Mouse (Mus musculus) intestine, postnatal 0 days (tissue): ENCODE results near the gene Mybpc1. TPM values are rescaled to one million over a fixed set of nuclear protein-coding genes. Genes with fewer than 3 reads are reported as not detected.
A peak's percentile ranks its signal among the peaks of the same experiment; 100 is the strongest.

Experiments used
- ATAC-seq: fragments of 200-750 bp; cut with Nextera tagmentation; 2 replicates; pipeline ENCODE4 v1.8.0; 2017; ENCODE audit warnings: mild to moderate bottlenecking, moderate TSS enrichment, moderate library complexity
- H3K27ac ChIP-seq: fragments of 300-500 bp; sonication (generic); 2 replicates; pipeline ENCODE4 v1.5.1; 2014; ENCODE audit warnings: mild to moderate bottlenecking, low read depth, low read length, moderate library complexity
- H3K27me3 ChIP-seq: fragments of 300-500 bp; sonication (generic); replicated peaks from 2 replicates; pipeline ENCODE4 v1.6.1; 2014; ENCODE audit warnings: low read length, mixed read lengths; ENCODE audit not compliant: control insufficient read depth, insufficient read depth
- H3K36me3 ChIP-seq: fragments of 300-500 bp; sonication (generic); 2 replicates; pipeline ENCODE4 v1.6.1; 2014; ENCODE audit warnings: mild to moderate bottlenecking, moderate library complexity; ENCODE audit not compliant: control insufficient read depth, insufficient read depth
- H3K4me1 ChIP-seq: fragments of 300-500 bp; sonication (generic); replicated peaks from 2 replicates; pipeline ENCODE4 v1.6.1; 2014; ENCODE audit warnings: antibody characterized with exemption, low read length, mixed read lengths; ENCODE audit not compliant: control insufficient read depth, insufficient read depth
- H3K4me2 ChIP-seq: fragments of 300-500 bp; sonication (generic); replicated peaks from 2 replicates; pipeline ENCODE4 v1.6.1; 2014; ENCODE audit warnings: low read depth, mild to moderate bottlenecking, moderate library complexity
- H3K4me3 ChIP-seq: fragments of 300-500 bp; sonication (generic); 2 replicates; pipeline ENCODE4 v1.5.1; 2014; ENCODE audit warnings: low read depth, low read length
- H3K9ac ChIP-seq: fragments of 300-500 bp; sonication (generic); 2 replicates; pipeline ENCODE4 v1.6.1; 2014; ENCODE audit warnings: mild to moderate bottlenecking, low read depth, low read length
- H3K9me3 ChIP-seq: fragments of 300-500 bp; sonication (generic); 2 replicates; pipeline ENCODE4 v1.6.1; 2016; ENCODE audit warnings: mixed run types; ENCODE audit not compliant: control insufficient read depth
- CTCF ChIP-seq: sonication (generic); IDR thresholded peaks from 2 replicates; pipeline ENCODE4 v1.5.1; 2016; ENCODE audit warnings: low read depth, mild to moderate bottlenecking, control low read depth, antibody characterized with exemption, moderate library complexity
- WGBS: fragments of 180-500 bp; shearing (Covaris S2); extraction: QIAGEN DNeasy Blood & Tissue Kit; methylation state at CpG from one replicate; pipeline ENCODE4 v1.1.7; 2014; 5-methylcytosine and 5-hydroxymethylcytosine counted together
- polyA plus RNA-seq: library from polyadenylated mRNA; unstranded; fragments of >200 nt; fragmentation: Nextera tagmentation; extraction: Ambion mirVana; gene quantifications from 2 replicates; pipeline ENCODE4 v1.2.1, GENCODE M21; 2015

Gene Mybpc1
- polyA plus RNA-seq, 1 experiment from 2014 or later: 2.2 TPM

DNA sequence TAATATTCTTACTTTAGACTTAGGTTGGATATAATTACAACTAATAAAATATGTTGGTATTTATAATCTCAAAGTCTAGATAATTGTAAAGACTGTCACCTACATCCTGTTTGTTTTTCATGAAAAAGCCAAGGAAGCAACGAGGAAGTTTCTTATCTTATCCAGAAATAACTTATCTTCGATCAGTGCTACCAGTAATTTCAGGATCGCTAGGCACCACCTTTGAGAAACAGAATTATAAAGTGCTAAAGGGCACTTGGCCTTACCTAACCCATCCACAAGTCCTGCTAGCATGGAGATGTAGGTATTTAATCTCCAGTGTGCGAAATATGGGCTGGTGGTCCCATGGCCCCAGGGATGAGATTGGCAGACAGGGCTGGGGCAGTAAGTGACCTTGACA is 102.0 kb downstream of the Mybpc1 start:
- peak overlapping the region; percentile 77 for H3K4me2 ChIP-seq
- no peak for ATAC-seq
- H3K9me3 ChIP-seq: no peaks in the 10 kb centered on the region
- H3K4me3 ChIP-seq: peak overlapping the region; percentile 91
- H3K36me3 ChIP-seq: no peaks in the 10 kb centered on the region
- no peaks in the 10 kb centered on the region for H3K27me3 ChIP-seq
- H3K9ac ChIP-seq: peak overlapping the region; percentile 96
- WGBS: 21% methylated on average over 4 of the region's 4 CpGs
- H3K4me1 ChIP-seq: peaks cover 14% of the 10 kb centered on the region
- TF ChIP-seq CTCF: no peak
- peak overlapping the region; percentile 95 for H3K27ac ChIP-seq

DNA sequence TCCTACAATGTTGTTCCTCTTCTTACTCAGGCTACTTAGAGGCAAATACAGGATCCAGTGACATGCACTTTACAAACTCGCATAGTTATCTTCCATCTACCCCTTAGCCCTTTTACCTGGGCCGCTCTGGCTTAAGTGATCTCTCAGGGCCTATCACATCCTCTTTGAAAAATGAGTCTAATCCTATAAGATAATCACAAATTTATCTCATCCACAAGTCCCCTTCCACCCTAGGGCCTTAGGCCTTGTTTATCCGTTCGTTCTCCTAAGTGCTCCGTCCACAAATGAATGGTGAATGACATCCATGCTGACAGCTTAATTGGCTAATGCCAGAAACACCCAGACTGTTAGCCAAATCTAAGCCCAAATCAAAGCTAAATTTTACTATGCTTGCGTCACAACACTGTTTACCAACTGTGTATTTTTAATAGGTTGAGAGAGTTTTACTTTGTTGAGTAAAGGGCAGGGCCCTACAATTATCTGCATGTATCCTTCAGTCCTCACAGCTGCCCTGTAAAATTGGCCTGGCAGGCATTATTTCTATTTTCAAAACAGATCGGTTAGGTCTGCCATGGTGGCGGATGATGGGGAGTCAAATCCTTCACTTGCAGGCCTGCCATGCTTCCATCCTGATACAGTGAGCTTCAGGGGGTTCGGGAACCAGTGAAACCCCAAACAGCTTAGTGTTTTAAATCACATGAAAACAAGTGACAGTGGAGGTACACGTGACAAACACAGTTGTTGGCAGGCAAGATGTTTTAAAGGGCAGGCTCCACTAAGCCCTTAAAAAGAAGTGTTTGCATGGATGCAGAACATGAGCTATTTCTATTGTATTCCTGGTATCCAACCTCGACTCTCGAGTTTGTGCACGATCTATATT is 102.8 kb downstream of the Mybpc1 start:
- no peak for TF ChIP-seq CTCF
- Histone ChIP-seq H3K4me1 (peaks cover 14% of the 10 kb centered on the region), H3K36me3 (no peaks in the 10 kb centered on the region), H3K27me3 (no peaks in the 10 kb centered on the region), H3K4me3 (peak overlapping the region; percentile 91), H3K9me3 (no peaks in the 10 kb centered on the region), H3K4me2 (peak overlapping the region; percentile 77), H3K9ac (peak overlapping the region; percentile 48), H3K27ac (peak overlapping the region; percentile 95; the same call in 1 of the 2 replicates)
- WGBS: 44% methylated on average over 13 of the region's 13 CpGs
- ATAC-seq: no peak

DNA sequence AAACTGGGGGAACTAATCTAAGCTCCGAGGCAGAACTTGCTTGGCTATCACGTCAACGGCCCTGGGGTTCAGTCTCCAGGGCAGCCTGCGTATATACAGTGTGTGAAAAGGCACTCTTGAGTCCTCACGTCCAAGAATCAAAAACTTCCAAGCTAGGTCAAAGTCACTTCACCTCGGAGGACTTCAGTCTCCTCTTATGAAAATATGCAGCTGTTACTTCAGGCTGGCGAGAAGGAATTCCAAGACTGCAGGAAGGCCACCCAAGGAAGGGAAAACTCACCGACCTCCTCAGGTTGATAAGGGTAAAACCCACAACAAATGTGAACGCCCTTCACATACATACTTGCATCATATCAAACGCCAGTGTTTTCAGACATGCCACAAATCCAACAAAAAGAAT is 103.6 kb downstream of the Mybpc1 start:
- H3K36me3 ChIP-seq: no peaks in the 10 kb centered on the region
- peak overlapping the region; percentile 48 for H3K9ac ChIP-seq
- H3K27ac ChIP-seq: peak overlapping the region; percentile 95; the same call in 1 of the 2 replicates
- H3K4me1 ChIP-seq: peaks cover 9% of the 10 kb centered on the region
- peak overlapping the region; percentile 91 for H3K4me3 ChIP-seq
- no peaks in the 10 kb centered on the region for H3K9me3 ChIP-seq
- 30% methylated on average over 10 of the region's 10 CpGs for WGBS
- no peak for TF ChIP-seq CTCF
- H3K27me3 ChIP-seq: no peaks in the 10 kb centered on the region
- H3K4me2 ChIP-seq: peak overlapping the region; percentile 77
- ATAC-seq: no peak

DNA sequence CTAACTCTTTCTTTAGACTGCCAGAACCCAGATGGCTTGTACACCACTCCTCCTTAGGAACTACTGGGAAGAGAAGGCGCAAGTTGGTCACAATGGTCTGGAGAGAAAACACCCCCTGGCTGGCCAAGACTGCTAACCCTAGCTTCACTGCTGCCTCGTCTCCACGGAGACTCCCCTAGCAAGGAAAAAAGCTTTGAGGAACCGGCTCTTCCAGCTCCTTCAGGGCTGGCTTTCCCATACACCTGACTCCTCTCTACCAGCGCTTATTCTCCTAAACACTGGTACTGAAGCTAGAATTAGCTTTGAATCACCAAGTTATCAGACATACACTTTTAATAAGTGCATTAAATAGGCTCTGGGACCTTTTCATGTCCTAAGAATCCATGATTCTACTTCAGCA is 105.0 kb downstream of the Mybpc1 start:
- peak overlapping the region; percentile 95; the same call in 1 of the 2 replicates for H3K27ac ChIP-seq
- no peaks in the 10 kb centered on the region for H3K9me3 ChIP-seq
- 45% methylated on average over 5 of the region's 5 CpGs for WGBS
- no peak for ATAC-seq
- TF ChIP-seq CTCF: no peak
- no peaks in the 10 kb centered on the region for H3K36me3 ChIP-seq
- peak overlapping the region; percentile 77 for H3K4me2 ChIP-seq
- H3K9ac ChIP-seq: 0 out of 2 replicates have a peak overlapping the region, but pooled peaks have one; percentile 38
- H3K4me3 ChIP-seq: peak overlapping the region; percentile 91
- H3K4me1 ChIP-seq: 0 out of 2 replicates have a peak, but pooled peaks cover 3% of the 10 kb centered on the region
- H3K27me3 ChIP-seq: no peaks in the 10 kb centered on the region

DNA sequence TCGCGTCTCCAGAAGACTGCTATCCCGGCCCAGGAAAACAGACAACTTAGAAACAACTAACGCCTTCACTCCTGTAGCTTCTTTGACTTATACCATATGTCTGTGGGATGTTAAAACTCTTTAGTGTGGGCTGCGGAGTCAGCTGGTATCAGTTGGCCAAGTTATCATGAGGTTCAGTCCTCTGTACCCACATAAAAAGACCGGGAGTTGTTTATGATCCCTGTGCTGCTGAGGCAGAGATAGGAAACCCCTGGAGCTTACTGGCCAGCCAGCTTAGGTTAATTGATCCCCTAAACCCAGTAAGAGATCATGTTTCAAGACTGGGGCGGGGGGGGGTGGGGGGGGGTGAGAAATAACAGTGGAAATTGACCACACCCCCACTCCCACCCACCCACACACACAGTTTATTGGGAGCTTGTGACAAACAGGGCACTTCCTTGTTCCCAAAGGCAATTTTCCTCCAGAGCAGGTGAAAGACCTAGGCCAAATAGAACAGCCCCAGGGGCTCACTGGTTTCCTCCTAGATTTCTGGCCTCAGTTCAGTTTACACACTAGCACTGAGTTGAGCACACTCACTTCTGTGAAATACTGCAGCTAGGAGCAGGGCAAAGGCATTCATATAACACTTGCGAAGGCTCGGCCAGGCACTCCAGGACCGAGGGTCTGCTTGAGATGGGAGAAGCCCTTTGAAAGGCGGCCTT is 107.9 kb downstream of the Mybpc1 start:
- Histone ChIP-seq H3K4me1 (no peaks in the 10 kb centered on the region), H3K36me3 (no peaks in the 10 kb centered on the region), H3K27ac (peak overlapping the region; percentile 75), H3K4me3 (no peak overlapping the region), H3K9me3 (no peaks in the 10 kb centered on the region), H3K9ac (no peak overlapping the region), H3K4me2 (peak overlapping the region; percentile 49), H3K27me3 (no peaks in the 10 kb centered on the region)
- peak; percentile 55 for ATAC-seq
- WGBS: 35% methylated on average over 11 of the region's 11 CpGs
- TF ChIP-seq CTCF: no peak

GRCm38 (mm10) chr10:88494959-88495587 is 109.9 kb downstream of the Mybpc1 start:
- 44% methylated on average over 4 of the region's 4 CpGs for WGBS
- Histone ChIP-seq H3K27me3 (no peaks in the 10 kb centered on the region), H3K4me2 (peak overlapping the region; percentile 49), H3K4me1 (no peaks in the 10 kb centered on the region), H3K4me3 (no peak overlapping the region), H3K36me3 (no peaks in the 10 kb centered on the region), H3K9me3 (no peaks in the 10 kb centered on the region), H3K9ac (no peak overlapping the region), H3K27ac (peak overlapping the region; percentile 75)
- TF ChIP-seq CTCF: no peak
- ATAC-seq: peak; percentile 78
